Mouse (Mus musculus) MEL (cell line): ENCODE data around the gene Bri3bp. TPM values are rescaled to one million over a fixed set of nuclear protein-coding genes. Genes with fewer than 3 reads are reported as not detected.

Source experiments
- DNase-seq: peaks from one replicate; pipeline ENCODE4 v3.0.0; 2011; ENCODE audit warnings: low read depth, low spot score
- H3K27ac ChIP-seq: 2 replicates; pipeline ENCODE4 v1.5.1; 2012; ENCODE audit warnings: low read depth, mild to moderate bottlenecking, control low read depth, low read length, moderate library complexity; ENCODE audit not compliant: control insufficient read depth
- H3K27me3 ChIP-seq, 2 experiments: fragments of 150-350 bp in 1 of 2; sonication (generic) in 1 of 2; 2 replicates each; pipeline ENCODE4 v1.6.1; 2012; ENCODE audit warnings: low read length in 2 of 2, mild to moderate bottlenecking in 2 of 2, improper control_type of control experiment in 1 of 2, moderate library complexity in 1 of 2; ENCODE audit not compliant: insufficient read depth in 2 of 2, control insufficient read depth in 1 of 2
- H3K36me3 ChIP-seq, 2 experiments: 2 replicates each; pipeline ENCODE4 v1.6.1; 2012 to 2014; ENCODE audit warnings: low read length in 2 of 2, improper control_type of control experiment in 1 of 2, inconsistent platforms in 1 of 2, mild to moderate bottlenecking in 1 of 2; ENCODE audit not compliant: insufficient read depth in 2 of 2, control insufficient read depth in 1 of 2
- H3K4me1 ChIP-seq, 2 experiments: fragments of 150-350 bp in 1 of 2; sonication (generic) in 1 of 2; 2 replicates each; pipeline ENCODE4 v1.6.1; 2012; ENCODE audit warnings: low read length in 2 of 2, improper control_type of control experiment in 1 of 2, mild to moderate bottlenecking in 1 of 2; ENCODE audit not compliant: insufficient read depth in 2 of 2, control insufficient read depth in 1 of 2
- H3K4me3 ChIP-seq, 2 experiments: fragments of 150-350 bp in 1 of 2; sonication (generic) in 1 of 2; 2 replicates each; pipeline ENCODE4 v1.5.1; 2012; ENCODE audit warnings: low read depth in 2 of 2, low read length in 2 of 2, mild to moderate bottlenecking in 2 of 2, moderate library complexity in 2 of 2, control low read depth in 1 of 2, improper control_type of control experiment in 1 of 2; ENCODE audit not compliant: control insufficient read depth in 1 of 2, insufficient read depth in 1 of 2
- H3K79me2 ChIP-seq: 2 replicates; pipeline ENCODE4 v1.6.1; 2012; ENCODE audit warnings: mild to moderate bottlenecking, low read length, moderate library complexity; ENCODE audit not compliant: control insufficient read depth, poor library complexity, insufficient read depth
- H3K9ac ChIP-seq: 2 replicates; pipeline ENCODE4 v1.6.1; 2012; ENCODE audit warnings: low read depth, mild to moderate bottlenecking, control low read depth, low read length, moderate library complexity; ENCODE audit not compliant: control insufficient read depth, poor library complexity, severe bottlenecking
- H3K9me3 ChIP-seq: fragments of 150-350 bp; sonication (generic); replicated peaks from 2 replicates; pipeline ENCODE4 v1.6.1; 2012; ENCODE audit warnings: mild to moderate bottlenecking, low read length, improper control_type of control experiment, moderate library complexity; ENCODE audit not compliant: insufficient read depth
- BHLHE40 ChIP-seq: IDR thresholded peaks from 2 replicates; pipeline ENCODE4 v1.6.1; 2012; ENCODE audit warnings: low read depth, mild to moderate bottlenecking, inconsistent platforms, low read length, improper control_type of control experiment, borderline replicate concordance
- CHD1 ChIP-seq: IDR thresholded peaks from 2 replicates; pipeline ENCODE4 v1.6.1; 2012; ENCODE audit warnings: low read depth, mild to moderate bottlenecking, inconsistent platforms, low read length, improper control_type of control experiment
- CHD2 ChIP-seq: IDR thresholded peaks from 2 replicates; pipeline ENCODE4 v1.6.1; 2011; ENCODE audit warnings: low read length, improper control_type of control experiment
- CTCF ChIP-seq, 3 experiments: IDR thresholded peaks in 2 of 3; conservative IDR thresholded peaks in 1 of 3; 2 replicates each; pipeline ENCODE4 v1.5.1; 2011 to 2012; ENCODE audit warnings: low read length in 3 of 3, low read depth in 2 of 3, mild to moderate bottlenecking in 2 of 3, improper control_type of control experiment in 1 of 3, inconsistent platforms in 1 of 3, mixed read lengths in 1 of 3, moderate library complexity in 1 of 3; ENCODE audit not compliant: control insufficient read depth in 1 of 3, insufficient read depth in 1 of 3, poor library complexity in 1 of 3, severe bottlenecking in 1 of 3
- E2F4 ChIP-seq: IDR thresholded peaks from 2 replicates; pipeline ENCODE4 v1.6.1; 2011; ENCODE audit warnings: low read depth, low read length, improper control_type of control experiment, borderline replicate concordance
- ELF1 ChIP-seq: IDR thresholded peaks from 2 replicates; pipeline ENCODE4 v1.6.1; 2014; ENCODE audit warnings: low read depth, mild to moderate bottlenecking, inconsistent platforms, low read length, improper control_type of control experiment, moderate library complexity
- EP300 ChIP-seq, 2 experiments: IDR thresholded peaks; 2 replicates each; pipeline ENCODE4 v1.6.1; 2011; ENCODE audit warnings: improper control_type of control experiment in 2 of 2, low read length in 2 of 2, low read depth in 1 of 2, mild to moderate bottlenecking in 1 of 2
- ETS1 ChIP-seq: IDR thresholded peaks from 2 replicates; pipeline ENCODE4 v1.6.1; 2012; ENCODE audit warnings: low read depth, mild to moderate bottlenecking, inconsistent platforms, low read length, improper control_type of control experiment, moderate library complexity
- GABPA ChIP-seq: IDR thresholded peaks from 2 replicates; pipeline ENCODE4 v1.6.1; 2012; ENCODE audit warnings: low read depth, mild to moderate bottlenecking, inconsistent platforms, low read length, improper control_type of control experiment, moderate library complexity
- GATA1 ChIP-seq: IDR thresholded peaks from 2 replicates; pipeline ENCODE4 v1.6.1; 2011; ENCODE audit warnings: low read depth, low read length, improper control_type of control experiment
- JUND ChIP-seq: IDR thresholded peaks from 2 replicates; pipeline ENCODE4 v1.6.1; 2011; ENCODE audit warnings: low read depth, mild to moderate bottlenecking, improper control_type of control experiment, low read length
- KAT2A ChIP-seq: conservative IDR thresholded peaks from 2 replicates; pipeline ENCODE4 v1.6.1; 2012; ENCODE audit warnings: low read depth, low read length, improper control_type of control experiment, inconsistent platforms
- MAFK ChIP-seq: IDR thresholded peaks from 2 replicates; pipeline ENCODE4 v1.6.1; 2011; ENCODE audit warnings: low read depth, mild to moderate bottlenecking, low read length, improper control_type of control experiment, borderline replicate concordance
- MAX ChIP-seq: IDR thresholded peaks from 2 replicates; pipeline ENCODE4 v1.6.1; 2011; ENCODE audit warnings: low read length, improper control_type of control experiment
- MEF2A ChIP-seq: IDR thresholded peaks from 2 replicates; pipeline ENCODE4 v1.6.1; 2014; ENCODE audit warnings: low read depth, mild to moderate bottlenecking, inconsistent platforms, low read length, improper control_type of control experiment; ENCODE audit not compliant: poor library complexity, insufficient replicate concordance, severe bottlenecking; ENCODE audit errors: extremely low read depth
- MYB ChIP-seq: IDR thresholded peaks from 2 replicates; pipeline ENCODE4 v1.6.1; 2011; ENCODE audit warnings: mild to moderate bottlenecking, low read depth, low read length, improper control_type of control experiment
- MYC ChIP-seq: IDR thresholded peaks from 2 replicates; pipeline ENCODE4 v1.6.1; 2011; ENCODE audit warnings: low read depth, mild to moderate bottlenecking, low read length, improper control_type of control experiment, moderate library complexity
- NELFE ChIP-seq: IDR thresholded peaks from 2 replicates; pipeline ENCODE4 v1.6.1; 2011; ENCODE audit warnings: low read depth, low read length, improper control_type of control experiment
- NRF1 ChIP-seq: IDR thresholded peaks from 2 replicates; pipeline ENCODE4 v1.6.1; 2014; ENCODE audit warnings: low read depth, mild to moderate bottlenecking, inconsistent platforms, low read length, improper control_type of control experiment, moderate library complexity; ENCODE audit not compliant: poor library complexity, insufficient read depth, severe bottlenecking
- POLR2A ChIP-seq, 2 experiments: IDR thresholded peaks; 2 replicates each; pipeline ENCODE4 v1.6.1; 2011 to 2012; ENCODE audit warnings: low read length in 2 of 2, mild to moderate bottlenecking in 2 of 2, control low read depth in 1 of 2, improper control_type of control experiment in 1 of 2, low read depth in 1 of 2, moderate library complexity in 1 of 2; ENCODE audit not compliant: control insufficient read depth in 1 of 2, insufficient read depth in 1 of 2, poor library complexity in 1 of 2
- POLR2AphosphoS5 ChIP-seq: IDR thresholded peaks from 2 replicates; pipeline ENCODE4 v1.6.1; 2012; ENCODE audit warnings: low read depth, borderline replicate concordance, mild to moderate bottlenecking, inconsistent platforms, low read length, moderate library complexity, mixed read lengths
- RCOR1 ChIP-seq: IDR thresholded peaks from 2 replicates; pipeline ENCODE4 v1.6.1; 2012; ENCODE audit warnings: low read depth, mild to moderate bottlenecking, inconsistent platforms, low read length, improper control_type of control experiment
- SIN3A ChIP-seq: IDR thresholded peaks from 2 replicates; pipeline ENCODE4 v1.6.1; 2012; ENCODE audit warnings: low read length, improper control_type of control experiment, inconsistent platforms
- SMC3 ChIP-seq: IDR thresholded peaks from 2 replicates; pipeline ENCODE4 v1.6.1; 2011; ENCODE audit warnings: low read depth, low read length, improper control_type of control experiment
- TAL1 ChIP-seq: IDR thresholded peaks from 2 replicates; pipeline ENCODE4 v1.6.1; 2012; ENCODE audit warnings: mild to moderate bottlenecking, inconsistent platforms, low read length, moderate library complexity, mixed read lengths
- TBP ChIP-seq: IDR thresholded peaks from 2 replicates; pipeline ENCODE4 v1.8.0; 2011; ENCODE audit warnings: low read depth, low read length, improper control_type of control experiment
- TCF12 ChIP-seq: IDR thresholded peaks from 2 replicates; pipeline ENCODE4 v1.6.1; 2014; ENCODE audit warnings: low read depth, mild to moderate bottlenecking, inconsistent platforms, low read length, improper control_type of control experiment, moderate library complexity
- UBTF ChIP-seq: IDR thresholded peaks from 2 replicates; pipeline ENCODE4 v1.6.1; 2012; ENCODE audit warnings: low read depth, mild to moderate bottlenecking, inconsistent platforms, low read length, improper control_type of control experiment, moderate library complexity, borderline replicate concordance; ENCODE audit not compliant: insufficient read depth
- USF1 ChIP-seq: IDR thresholded peaks from 2 replicates; pipeline ENCODE4 v1.6.1; 2014; ENCODE audit warnings: low read depth, mild to moderate bottlenecking, inconsistent platforms, low read length, improper control_type of control experiment, moderate library complexity
- USF2 ChIP-seq, 2 experiments: IDR thresholded peaks; 2 replicates each; pipeline ENCODE4 v1.6.1; 2011 to 2012; ENCODE audit warnings: improper control_type of control experiment in 2 of 2, low read length in 2 of 2, borderline replicate concordance in 1 of 2, inconsistent platforms in 1 of 2, low read depth in 1 of 2, mild to moderate bottlenecking in 1 of 2; ENCODE audit not compliant: insufficient read depth in 1 of 2
- ZC3H11A ChIP-seq: IDR thresholded peaks from 2 replicates; pipeline ENCODE4 v1.6.1; 2012; ENCODE audit warnings: low read depth, mild to moderate bottlenecking, inconsistent platforms, low read length, improper control_type of control experiment
- ZKSCAN1 ChIP-seq: IDR thresholded peaks from 2 replicates; pipeline ENCODE4 v1.6.1; 2012; ENCODE audit warnings: low read depth, mild to moderate bottlenecking, inconsistent platforms, low read length, improper control_type of control experiment, moderate library complexity
- ZMIZ1 ChIP-seq: IDR thresholded peaks from 2 replicates; pipeline ENCODE4 v1.6.1; 2012; ENCODE audit warnings: low read depth, mild to moderate bottlenecking, inconsistent platforms, low read length, improper control_type of control experiment, moderate library complexity
- ZNF384 ChIP-seq: IDR thresholded peaks from 2 replicates; pipeline ENCODE4 v1.6.1; 2012; ENCODE audit warnings: low read depth, mild to moderate bottlenecking, inconsistent platforms, low read length, improper control_type of control experiment
- polyA plus RNA-seq, 2 experiments: library from polyadenylated mRNA; stranded (reverse) in 1 of 2; unstranded in 1 of 2; fragments of >175 nt in 1 of 2; fragments of >200 nt in 1 of 2; gene quantifications; 2 replicates each; pipeline versions ENCODE4 v1.2.1 to v1.2.4; 2012; ENCODE audit warnings: low replicate concordance in 2 of 2, low read depth in 1 of 2; ENCODE audit not compliant: insufficient read length in 2 of 2, insufficient read depth in 1 of 2, missing spikeins in 1 of 2
- total RNA-seq: library from RNA; depleted of rRNA; stranded (reverse); fragments of 300-350 nt; gene quantifications from 2 replicates; pipeline ENCODE4 v1.2.3, GENCODE M21; 2012

Gene Bri3bp
- total and polyA plus RNA-seq, 3 experiments: 73.7 to 264 (median 87.6) TPM

GRCm38 (mm10) chr5:125483712-125484611 is 42.6 kb downstream of the Bri3bp start:
- H3K4me1 ChIP-seq: peaks cover 3 to 18% of the 10 kb centered on the region in 2 experiments
- peaks cover 3 to 11% of the 10 kb centered on the region in 2 experiments; a peak in 3 of 4 replicates for H3K36me3 ChIP-seq
- peaks cover 3% of the 10 kb centered on the region for H3K79me2 ChIP-seq
- peak overlapping the region; percentile 61 for H3K27ac ChIP-seq
- H3K4me3 ChIP-seq: no peak overlapping the region
- DNase-seq: peak; percentile 82
- no peak overlapping the region for H3K9ac ChIP-seq
- no peaks in the 10 kb centered on the region for H3K27me3 ChIP-seq
- H3K9me3 ChIP-seq: no peaks in the 10 kb centered on the region
- 0 out of 2 replicates have a peak, but pooled peaks have one; percentile 37 for TF ChIP-seq SIN3A
- no peak for TF ChIP-seq ZKSCAN1
- no peak for TF ChIP-seq E2F4
- no peak for TF ChIP-seq UBTF
- TF ChIP-seq JUND: no peak
- TF ChIP-seq TAL1: no peak
- TF ChIP-seq MAX: no peak
- no peak for TF ChIP-seq POLR2A (IDR thresholded peaks at IDR 0.05; ENCODE audit: control insufficient read depth in 1 of 2, insufficient read depth in 1 of 2, low read depth in 1 of 2, low read length in 2 of 2, poor library complexity in 1 of 2)
- TF ChIP-seq CHD1: no peak
- TF ChIP-seq TCF12: no peak
- TF ChIP-seq TBP: peak; percentile 90
- TF ChIP-seq ELF1: peak; percentile 49; the same call in 1 of the 2 replicates
- no peak for TF ChIP-seq USF2 (IDR thresholded peaks at IDR 0.05; ENCODE audit: borderline replicate concordance in 1 of 2, insufficient read depth in 1 of 2, low read depth in 1 of 2, low read length in 2 of 2)
- no peak for TF ChIP-seq NRF1
- no peak for TF ChIP-seq MYC
- TF ChIP-seq NELFE: no peak
- no peak; the same call in 1 of the 2 replicates for TF ChIP-seq BHLHE40
- 0 out of 2 replicates have a peak, but pooled peaks have one; percentile 18 for TF ChIP-seq GATA1
- TF ChIP-seq MEF2A: no peak
- no peak for TF ChIP-seq KAT2A
- no peak for TF ChIP-seq SMC3
- no peak for TF ChIP-seq POLR2AphosphoS5
- 0 out of 2 replicates have a peak, but pooled peaks have one; percentile 48 for TF ChIP-seq RCOR1
- TF ChIP-seq ZMIZ1: no peak
- TF ChIP-seq ZNF384: peak; percentile 94
- TF ChIP-seq CTCF (IDR thresholded peaks at IDR 0.05 in 2 of 3, conservative IDR thresholded peaks at IDR 0.05 in 1 of 3; ENCODE audit: control insufficient read depth in 1 of 3, insufficient read depth in 1 of 3, low read depth in 2 of 3, low read length in 3 of 3, poor library complexity in 1 of 3, severe bottlenecking in 1 of 3): no peak; a peak in 1 of 6 replicates
- no peak for TF ChIP-seq MYB
- no peak for TF ChIP-seq GABPA
- TF ChIP-seq CHD2: no peak
- peak; percentile 48 to 51; a peak in 3 of 4 replicates for TF ChIP-seq EP300 (IDR thresholded peaks at IDR 0.05; ENCODE audit: low read depth in 1 of 2, low read length in 2 of 2)
- TF ChIP-seq MAFK: peak; percentile 19; the same call in 1 of the 2 replicates
- no peak for TF ChIP-seq ZC3H11A
- peak; percentile 43; the same call in 1 of the 2 replicates for TF ChIP-seq ETS1
- TF ChIP-seq USF1: no peak
